In genomic region chr7:100227896-100228525, GRCm38 (mm10) we compare ENCODE assay signal across 8 mouse cellular contexts. TPM values are rescaled to one million over a fixed set of nuclear protein-coding genes. Genes with fewer than 3 reads are reported as not detected.
DNase-seq lines count a peak whose midpoint lies in the region; ATAC-seq and TF ChIP-seq lines count a peak whose summit lies in the region.

No protein-coding gene starts in this region.

- no peak for TF ChIP-seq CTCF in kidney, postnatal 0 days (IDR thresholded peaks at IDR 0.05; ENCODE audit: low read depth)
- no peak for TF ChIP-seq CTCF in MEL (IDR thresholded peaks at IDR 0.05 in 2 of 3, conservative IDR thresholded peaks at IDR 0.05 in 1 of 3; ENCODE audit: control insufficient read depth in 1 of 3, insufficient read depth in 1 of 3, low read depth in 2 of 3, low read length in 3 of 3, poor library complexity in 1 of 3, severe bottlenecking in 1 of 3)
- no peak for TF ChIP-seq CTCF in olfactory bulb, adult 2 months (IDR thresholded peaks at IDR 0.05; ENCODE audit: insufficient read depth, low read depth, low read length)

- WGBS in kidney, postnatal 0 days = under 1% methylated on average over 23 of the region's 23 CpGs
- 2% methylated on average over 23 of the region's 23 CpGs for WGBS in liver, embryonic 12.5 days (ENCODE audit: insufficient replicate concordance)
- 1% methylated on average over 23 of the region's 23 CpGs for WGBS in olfactory bulb, adult 2 months

- peak; percentile 16 for DNase-seq in kidney, postnatal 0 days (ENCODE audit: low spot score)
- DNase-seq in kidney, adult 8-10 months = no peak
- DNase-seq in MEL (ENCODE audit: low read depth, low spot score) = peak; percentile 54
- DNase-seq in cerebellum, postnatal 36 days = peak; percentile 47 to 50
- peak; percentile 20 for DNase-seq in heart, postnatal 4 days
- no peak for DNase-seq in layer of hippocampus, postnatal 14 days (ENCODE audit: low spot score in 2 of 2)

- peak overlapping the region; percentile 99 for H3K4me2 ChIP-seq in kidney, postnatal 0 days (ENCODE audit: low read length)
- peak overlapping the region; percentile 99 for H3K4me2 ChIP-seq in liver, embryonic 12.5 days

- no peaks in the 10 kb centered on the region; the same call in 1 of the 2 replicates for H3K79me2 ChIP-seq in MEL (ENCODE audit: control insufficient read depth, insufficient read depth, low read length, poor library complexity)

- H3K4me3 ChIP-seq in kidney, postnatal 0 days (replicated peaks; ENCODE audit: low read depth, low read length) = peak overlapping the region; percentile 80
- H3K4me3 ChIP-seq in MEL (ENCODE audit: control insufficient read depth in 1 of 2, insufficient read depth in 1 of 2, low read depth in 2 of 2, low read length in 2 of 2) = peak overlapping the region; percentile 79 to 96
- peak overlapping the region; percentile 82 for H3K4me3 ChIP-seq in liver, embryonic 12.5 days
- peak overlapping the region; percentile 93 for H3K4me3 ChIP-seq in olfactory bulb, adult 2 months (ENCODE audit: insufficient read depth, low read depth, low read length)

- peak overlapping the region; percentile 70 for H3K9ac ChIP-seq in kidney, postnatal 0 days (ENCODE audit: low read depth, low read length)
- H3K9ac ChIP-seq in MEL (ENCODE audit: control insufficient read depth, low read depth, low read length, poor library complexity, severe bottlenecking) = peak overlapping the region; percentile 70
- peak overlapping the region; percentile 89 for H3K9ac ChIP-seq in liver, embryonic 12.5 days

- no peaks in the 10 kb centered on the region; the same call in 1 of the 2 replicates for H3K4me1 ChIP-seq in kidney, postnatal 0 days (replicated peaks; ENCODE audit: insufficient read depth, low read length)
- peaks cover 6 to 8% of the 10 kb centered on the region in 2 experiments for H3K4me1 ChIP-seq in MEL (ENCODE audit: control insufficient read depth in 1 of 2, insufficient read depth in 2 of 2, low read length in 2 of 2)
- peaks cover 24% of the 10 kb centered on the region for H3K4me1 ChIP-seq in liver, embryonic 12.5 days
- H3K4me1 ChIP-seq in olfactory bulb, adult 2 months (ENCODE audit: control insufficient read depth, insufficient read depth, low read length) = no peaks in the 10 kb centered on the region

- no peaks in the 10 kb centered on the region for H3K9me3 ChIP-seq in kidney, postnatal 0 days (replicated peaks; ENCODE audit: low read length)
- no peaks in the 10 kb centered on the region for H3K9me3 ChIP-seq in MEL (replicated peaks; ENCODE audit: insufficient read depth, low read length)
- no peaks in the 10 kb centered on the region for H3K9me3 ChIP-seq in liver, embryonic 12.5 days (replicated peaks)

- TF ChIP-seq RAD21 in MEL (IDR thresholded peaks at IDR 0.05; ENCODE audit: low read depth, low read length) = no peak

- peak overlapping the region; percentile 83 for H3K27ac ChIP-seq in kidney, postnatal 0 days
- H3K27ac ChIP-seq in MEL (ENCODE audit: control insufficient read depth, low read depth, low read length) = peak overlapping the region; percentile 46
- H3K27ac ChIP-seq in liver, embryonic 12.5 days = peak overlapping the region; percentile 96
- H3K27ac ChIP-seq in olfactory bulb, adult 2 months (ENCODE audit: insufficient read depth, low read depth, low read length) = peak overlapping the region; percentile 82

- no peak for TF ChIP-seq EP300 in MEL (IDR thresholded peaks at IDR 0.05; ENCODE audit: low read depth in 1 of 2, low read length in 2 of 2)

- H3K27me3 ChIP-seq in kidney, postnatal 0 days (ENCODE audit: insufficient read depth, low read length) = no peaks in the 10 kb centered on the region
- H3K27me3 ChIP-seq in MEL (ENCODE audit: control insufficient read depth in 1 of 2, insufficient read depth in 2 of 2, low read length in 2 of 2) = no peaks in the 10 kb centered on the region
- no peaks in the 10 kb centered on the region for H3K27me3 ChIP-seq in liver, embryonic 12.5 days (replicated peaks)

- TF ChIP-seq POLR2A in MEL (IDR thresholded peaks at IDR 0.05; ENCODE audit: control insufficient read depth in 1 of 2, insufficient read depth in 1 of 2, low read depth in 1 of 2, low read length in 2 of 2, poor library complexity in 1 of 2) = no peak
- TF ChIP-seq POLR2A in olfactory bulb, adult 2 months (IDR thresholded peaks at IDR 0.05; ENCODE audit: insufficient read depth, low read depth, low read length) = no peak

- peak; percentile 12 for ATAC-seq in kidney, postnatal 0 days (replicated peaks; ENCODE audit: low FRiP score, low read depth)
- peak; percentile 50 for ATAC-seq in liver, embryonic 12.5 days

- H3K36me3 ChIP-seq in kidney, postnatal 0 days (ENCODE audit: insufficient read depth, low read length) = no peaks in the 10 kb centered on the region
- H3K36me3 ChIP-seq in MEL (ENCODE audit: control insufficient read depth in 1 of 2, insufficient read depth in 2 of 2, low read length in 2 of 2) = peaks cover 0 to 19% of the 10 kb centered on the region in 2 experiments; a peak in 2 of 4 replicates
- no peaks in the 10 kb centered on the region for H3K36me3 ChIP-seq in liver, embryonic 12.5 days

TF ChIP-seq in MEL, 35 proteins besides CTCF, POLR2A, EP300 and RAD21:
- TF ChIP-seq MYC (IDR thresholded peaks at IDR 0.05; ENCODE audit: low read depth, low read length) (no peak), SIN3A (IDR thresholded peaks at IDR 0.05; ENCODE audit: low read length) (no peak), ZMIZ1 (IDR thresholded peaks at IDR 0.05; ENCODE audit: low read depth, low read length) (no peak), USF1 (IDR thresholded peaks at IDR 0.05; ENCODE audit: low read depth, low read length) (no peak), MYB (IDR thresholded peaks at IDR 0.05; ENCODE audit: low read depth, low read length) (no peak), HCFC1 (IDR thresholded peaks at IDR 0.05; ENCODE audit: low read depth, low read length) (no peak), USF2 (IDR thresholded peaks at IDR 0.05; ENCODE audit: borderline replicate concordance in 1 of 2, insufficient read depth in 1 of 2, low read depth in 1 of 2, low read length in 2 of 2) (no peak), ZC3H11A (IDR thresholded peaks at IDR 0.05; ENCODE audit: low read depth, low read length) (no peak), MAX (IDR thresholded peaks at IDR 0.05; ENCODE audit: low read length) (no peak), MEF2A (IDR thresholded peaks at IDR 0.05; ENCODE audit: extremely low read depth, insufficient replicate concordance, low read depth, low read length, poor library complexity, severe bottlenecking) (no peak)

RNA-seq across cellular contexts. Expression of gene Pgm2l1, which starts 0.8 kb away (rescaled TPM):
- 2.4 and 2.5 TPM in 2 replicates for polyA plus RNA-seq in kidney, postnatal 0 days (2015; fragmentation: Nextera tagmentation; extraction: Ambion mirVana)
- total RNA-seq in MEL (2012; rRNA removed) = 4.4 and 5.7 TPM in 2 replicates
- 10 to 100 TPM in 1 of 2 experiments, not detected in 1; 10.5 TPM for polyA plus RNA-seq in MEL (2012; ENCODE audit: insufficient read depth in 1 of 2, insufficient read length in 2 of 2, low read depth in 1 of 2, low replicate concordance in 2 of 2, missing spikeins in 1 of 2)
- 1 to 10 TPM; 5.6 to 6.1 TPM for total RNA-seq in heart, postnatal 4 days (2021)
- polyA plus RNA-seq in liver, embryonic 12.5 days (2016; fragmentation: Nextera tagmentation; extraction: Ambion mirVana) = 2.3 and 2.7 TPM in 2 replicates
- not detected in 2 replicates for polyA plus RNA-seq in olfactory bulb, adult 2 months (2012; ENCODE audit: insufficient read depth, insufficient read length, low replicate concordance, missing spikeins)
- 100 to 1,000 TPM; 313 to 349 TPM for total RNA-seq in layer of hippocampus, postnatal 14 days (2021)

RNA-seq across cellular contexts. Expression of gene Kcne3, which starts 51.7 kb away (rescaled TPM):
- polyA plus RNA-seq in kidney, postnatal 0 days (2015; fragmentation: Nextera tagmentation; extraction: Ambion mirVana) = 2.3 and 2.6 TPM in 2 replicates
- total RNA-seq in MEL (2012; rRNA removed) = 3.8 and 6.7 TPM in 2 replicates
- polyA plus RNA-seq in MEL (2012; ENCODE audit: insufficient read depth in 1 of 2, insufficient read length in 2 of 2, low read depth in 1 of 2, low replicate concordance in 2 of 2, missing spikeins in 1 of 2) = 1 to 10 TPM in 1 of 2 experiments, not detected in 1; 4.9 TPM
- total RNA-seq in heart, postnatal 4 days (2021) = 1 to 10 TPM; 1.8 to 3.8 TPM
- 3.4 and 4.4 TPM in 2 replicates for polyA plus RNA-seq in liver, embryonic 12.5 days (2016; fragmentation: Nextera tagmentation; extraction: Ambion mirVana)
- not detected in 2 replicates for polyA plus RNA-seq in olfactory bulb, adult 2 months (2012; ENCODE audit: insufficient read depth, insufficient read length, low replicate concordance, missing spikeins)
- total RNA-seq in layer of hippocampus, postnatal 14 days (2021) = not detected

RNA-seq across cellular contexts. Expression of gene P4ha3, which starts 57.3 kb away (rescaled TPM):
- 2.2 and 2.7 TPM in 2 replicates for polyA plus RNA-seq in kidney, postnatal 0 days (2015; fragmentation: Nextera tagmentation; extraction: Ambion mirVana)
- 0.35 and 0.39 TPM in 2 replicates for total RNA-seq in MEL (2012; rRNA removed)
- polyA plus RNA-seq in MEL (2012; ENCODE audit: insufficient read depth in 1 of 2, insufficient read length in 2 of 2, low read depth in 1 of 2, low replicate concordance in 2 of 2, missing spikeins in 1 of 2) = not detected
- 10 to 100 TPM; 10.5 to 11.1 TPM for total RNA-seq in heart, postnatal 4 days (2021)
- polyA plus RNA-seq in liver, embryonic 12.5 days (2016; fragmentation: Nextera tagmentation; extraction: Ambion mirVana) = 1.8 and 2.2 TPM in 2 replicates
- not detected in 2 replicates for polyA plus RNA-seq in olfactory bulb, adult 2 months (2012; ENCODE audit: insufficient read depth, insufficient read length, low replicate concordance, missing spikeins)
- 1 to 10 TPM; 5.7 to 7.7 TPM for total RNA-seq in layer of hippocampus, postnatal 14 days (2021)

Comparison
In these comparisons a context has a peak if more than half of its experiments do, and no peak if none do; other contexts are left out.
1. DNase-seq: peak in kidney, postnatal 0 days (single experiment), MEL (single experiment), cerebellum, postnatal 36 days (2 of 2) and heart, postnatal 4 days (single experiment); none in kidney, adult 8-10 months (0 of 2) and layer of hippocampus, postnatal 14 days (0 of 2).
2. H3K27ac ChIP-seq: peak in every context shown above with its lines; median percentile 96 in liver, embryonic 12.5 days; 83 in kidney, postnatal 0 days; 82 in olfactory bulb, adult 2 months; 46 in MEL.
3. Peak in every context shown above with its lines, with median percentiles within 50 percentile points of each other: H3K4me3 ChIP-seq and H3K9ac ChIP-seq.